In genomic region chr9:59959276-59959675, GRCm38 (mm10) we compare ENCODE assay signal across 7 mouse cellular contexts. TPM values are rescaled to one million over a fixed set of nuclear protein-coding genes. Genes with fewer than 3 reads are reported as not detected.
DNase-seq lines count a peak whose midpoint lies in the region; ATAC-seq and TF ChIP-seq lines count a peak whose summit lies in the region.

No protein-coding gene starts in this region.

- H3K36me3 ChIP-seq in hindbrain, postnatal 0 days (ENCODE audit: insufficient read depth, low read length), result no peaks in the 10 kb centered on the region
- H3K36me3 ChIP-seq in small intestine, adult 2 months (ENCODE audit: control insufficient read depth, insufficient read depth, low read length), result no peaks in the 10 kb centered on the region

- TF ChIP-seq CTCF in hindbrain, postnatal 0 days (IDR thresholded peaks at IDR 0.05; ENCODE audit: low read depth), result peak; percentile 93
- peak; percentile 85; the same call in 1 of the 2 replicates for TF ChIP-seq CTCF in small intestine, adult 2 months (IDR thresholded peaks at IDR 0.05; ENCODE audit: extremely low read depth, insufficient read length, insufficient replicate concordance, low read depth, low read length)

- H3K4me3 ChIP-seq in hindbrain, postnatal 0 days (ENCODE audit: low read length), result no peak overlapping the region
- no peak overlapping the region for H3K4me3 ChIP-seq in small intestine, adult 2 months (ENCODE audit: low read depth, low read length)

- no peak overlapping the region for H3K27ac ChIP-seq in hindbrain, postnatal 0 days
- H3K27ac ChIP-seq in small intestine, adult 2 months (ENCODE audit: insufficient read depth, low read depth, low read length), result no peak overlapping the region

- peak; percentile 90 for ATAC-seq in hindbrain, postnatal 0 days

- no peaks in the 10 kb centered on the region for H3K9me3 ChIP-seq in hindbrain, postnatal 0 days (ENCODE audit: low read length)

- no peak overlapping the region for H3K9ac ChIP-seq in hindbrain, postnatal 0 days (replicated peaks; ENCODE audit: low read length)

- H3K4me2 ChIP-seq in hindbrain, postnatal 0 days (ENCODE audit: low read depth, low read length), result no peak overlapping the region

- TF ChIP-seq POLR2A in small intestine, adult 2 months (IDR thresholded peaks at IDR 0.05; ENCODE audit: low read depth, low read length), result no peak

- H3K4me1 ChIP-seq in hindbrain, postnatal 0 days (ENCODE audit: insufficient read depth, low read length), result 0 out of 2 replicates have a peak, but pooled peaks cover 4% of the 10 kb centered on the region
- peaks cover 4% of the 10 kb centered on the region; the same call in 1 of the 2 replicates for H3K4me1 ChIP-seq in small intestine, adult 2 months (ENCODE audit: control insufficient read depth, insufficient read depth, insufficient read length, low read length)

- no peaks in the 10 kb centered on the region for H3K27me3 ChIP-seq in hindbrain, postnatal 0 days (ENCODE audit: insufficient read depth, low read length)
- H3K27me3 ChIP-seq in small intestine, adult 2 months (ENCODE audit: control insufficient read depth, insufficient read depth, low read length), result no peaks in the 10 kb centered on the region

- DNase-seq in WW6 (ENCODE audit: low read depth, low spot score), result peak; percentile 86
- DNase-seq in cerebellum, adult 9-11 months, result peak; percentile 67
- peak; percentile 44 to 74 for DNase-seq in frontal cortex, postnatal 36 days (ENCODE audit: low spot score in 2 of 2)
- peak; percentile 94 for DNase-seq in hindbrain, postnatal 0 days (ENCODE audit: low spot score)
- peak; percentile 63 to 70 for DNase-seq in left cerebral cortex, adult 18-20 months (ENCODE audit: low spot score in 2 of 2)
- peak; percentile 97 for DNase-seq in mesoderm, embryonic 11.5 days (ENCODE audit: low read depth, low spot score)

- 3% methylated on average over 8 of the region's 8 CpGs for WGBS in hindbrain, postnatal 0 days
- under 1% methylated on average over 8 of the region's 8 CpGs for WGBS in small intestine, adult 2 months

RNA-seq across cellular contexts. Expression of gene Nr2e3, which starts 1.2 kb away (rescaled TPM):
- 0.07 TPM in 1 of 2 replicates, not detected in the other for total RNA-seq in hindbrain, postnatal 0 days (2014; rRNA removed)
- not detected in 2 replicates for polyA plus RNA-seq in hindbrain, postnatal 0 days (2015; fragmentation: Nextera tagmentation; extraction: Ambion mirVana)
- total RNA-seq in left cerebral cortex, adult 18-20 months (2021), result not detected
- polyA plus RNA-seq in small intestine, adult 2 months (2012; rRNA removed), result 1.2 and 1.9 TPM in 2 replicates
